Mouse (Mus musculus) kidney, embryonic 16.5 days (tissue): ENCODE measurements around the gene Sst. TPM values are rescaled to one million over a fixed set of nuclear protein-coding genes. Genes with fewer than 3 reads are reported as not detected.

ENCODE experiments used
- ATAC-seq: fragments of 200-750 bp; cut with Nextera tagmentation; 2 replicates; pipeline ENCODE4 v1.8.0; 2017; ENCODE audit warnings: moderate TSS enrichment; ENCODE audit not compliant: low FRiP score, low TSS enrichment
- H3K27ac ChIP-seq: fragments of 300-500 bp; sonication (generic); 2 replicates; pipeline ENCODE4 v1.5.1; 2014; ENCODE audit warnings: low read length
- H3K27me3 ChIP-seq: fragments of 300-500 bp; sonication (generic); 2 replicates; pipeline ENCODE4 v1.6.1; 2014; ENCODE audit warnings: low read length, control low read depth, mixed read lengths; ENCODE audit not compliant: insufficient read depth
- H3K36me3 ChIP-seq: fragments of 300-500 bp; sonication (generic); 2 replicates; pipeline ENCODE4 v1.6.1; 2014; ENCODE audit warnings: low read length, control low read depth, mixed read lengths; ENCODE audit not compliant: insufficient read depth
- H3K4me1 ChIP-seq: fragments of 300-500 bp; sonication (generic); 2 replicates; pipeline ENCODE4 v1.6.1; 2014; ENCODE audit warnings: low read length, control low read depth, mixed read lengths; ENCODE audit not compliant: insufficient read depth
- H3K4me2 ChIP-seq: fragments of 300-500 bp; sonication (generic); replicated peaks from 2 replicates; pipeline ENCODE4 v1.6.1; 2014; ENCODE audit warnings: low read depth, low read length
- H3K4me3 ChIP-seq: fragments of 300-500 bp; sonication (generic); 2 replicates; pipeline ENCODE4 v1.5.1; 2014; ENCODE audit warnings: mild to moderate bottlenecking, low read length
- H3K9ac ChIP-seq: fragments of 300-500 bp; sonication (generic); replicated peaks from 2 replicates; pipeline ENCODE4 v1.6.1; 2014; ENCODE audit warnings: low read length
- H3K9me3 ChIP-seq: fragments of 300-500 bp; sonication (generic); 2 replicates; pipeline ENCODE4 v1.6.1; 2016; ENCODE audit warnings: low read length, control low read depth
- WGBS: fragments of 180-500 bp; shearing (Covaris S2); extraction: QIAGEN DNeasy Blood & Tissue Kit; methylation state at CpG from one replicate; pipeline ENCODE4 v1.1.7; 2014; 5-methylcytosine and 5-hydroxymethylcytosine counted together
- polyA plus RNA-seq: library from polyadenylated mRNA; unstranded; fragments of >200 nt; fragmentation: Nextera tagmentation; extraction: Ambion mirVana; gene quantifications from 2 replicates; pipeline ENCODE4 v1.2.1, GENCODE M21; 2015

Sst gene
- polyA plus RNA-seq, 1 experiment from 2014 or later: 1.1 TPM

DNA sequence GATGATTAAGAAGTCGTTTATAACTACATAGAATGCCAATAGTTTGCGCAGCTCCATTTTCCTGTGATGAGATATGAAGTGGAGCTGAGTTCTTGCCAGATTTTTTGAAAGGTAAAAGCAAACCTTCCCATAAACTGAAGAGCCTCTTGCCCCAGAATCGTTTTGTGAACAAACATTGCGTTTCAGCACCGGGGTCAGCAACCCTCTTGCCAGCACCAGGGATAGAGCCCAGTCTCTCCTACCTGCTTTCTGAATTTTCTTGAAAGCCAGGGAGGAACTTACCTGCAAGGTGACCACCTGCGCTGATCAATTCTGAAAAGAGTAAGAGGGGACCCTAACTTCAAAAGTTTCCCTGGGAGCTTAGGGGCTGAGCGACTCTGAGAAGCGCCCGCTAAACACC, 607 bp downstream of the Sst start:
- H3K9ac ChIP-seq: no peak overlapping the region
- H3K9me3 ChIP-seq: no peaks in the 10 kb centered on the region
- no peak overlapping the region for H3K4me2 ChIP-seq
- peaks cover 22% of the 10 kb centered on the region for H3K27me3 ChIP-seq
- H3K4me1 ChIP-seq: 0 out of 2 replicates have a peak, but pooled peaks cover 4% of the 10 kb centered on the region
- no peak overlapping the region for H3K4me3 ChIP-seq
- no peak overlapping the region for H3K27ac ChIP-seq
- H3K36me3 ChIP-seq: no peaks in the 10 kb centered on the region
- no peak for ATAC-seq
- 8% methylated on average over 9 of the region's 9 CpGs for WGBS

DNA sequence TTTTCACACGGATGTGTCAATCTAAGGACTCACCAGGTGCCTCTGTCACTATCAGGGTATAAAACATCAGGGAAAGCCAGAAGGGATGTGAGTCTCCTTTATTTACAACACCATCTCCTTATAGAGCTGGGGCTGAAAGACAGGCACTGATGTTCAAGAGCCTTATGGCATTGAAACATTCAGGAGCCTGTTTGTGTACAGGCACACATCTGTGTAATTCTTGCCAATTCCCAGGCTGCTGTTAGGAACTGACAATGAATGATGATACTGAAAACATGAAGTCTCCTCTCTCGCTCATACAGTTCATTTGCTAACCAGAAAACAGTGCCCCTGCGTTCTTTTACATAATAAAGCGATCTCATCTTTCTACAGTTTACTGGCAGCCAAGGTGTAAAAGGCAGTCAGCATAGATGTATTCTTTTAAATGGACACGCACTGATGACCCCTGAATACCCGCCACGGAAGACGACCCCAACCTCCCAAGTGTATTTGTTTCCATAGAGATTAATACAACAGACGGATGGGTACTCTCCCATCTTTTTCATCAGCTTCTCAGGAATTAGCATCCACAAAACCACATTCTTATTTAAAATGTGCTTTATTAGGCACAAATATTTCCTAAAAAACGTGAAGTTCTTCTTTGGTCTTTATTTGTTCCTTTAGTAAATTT, 2.7 kb downstream of the Sst start:
- no peak for ATAC-seq

DNA sequence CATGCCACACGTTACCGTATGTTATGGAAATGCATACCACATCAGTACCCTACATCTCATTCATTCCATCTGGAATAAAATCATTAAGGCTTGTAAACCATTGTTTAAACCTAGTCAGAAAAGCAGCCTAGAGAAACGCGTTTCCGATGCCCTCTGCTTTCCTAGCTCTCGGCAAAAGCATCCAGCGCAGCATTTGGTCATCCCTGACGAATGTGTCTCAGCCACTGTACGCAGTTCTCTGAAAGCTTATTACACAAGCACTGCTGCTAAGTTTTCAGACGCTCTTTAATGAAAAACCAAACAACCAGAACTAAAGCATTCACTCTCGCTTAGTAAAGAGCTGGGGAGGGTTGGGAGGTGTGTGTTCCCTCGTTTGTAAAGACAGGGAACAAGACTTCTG, 5.7 kb downstream of the Sst start:
- H3K9ac ChIP-seq: no peak overlapping the region
- no peak overlapping the region for H3K27ac ChIP-seq
- no peaks in the 10 kb centered on the region for H3K4me1 ChIP-seq
- no peaks in the 10 kb centered on the region for H3K9me3 ChIP-seq
- no peak overlapping the region for H3K4me2 ChIP-seq
- no peak overlapping the region for H3K4me3 ChIP-seq
- ATAC-seq: no peak
- no peaks in the 10 kb centered on the region for H3K36me3 ChIP-seq
- WGBS: 72% methylated on average over 12 of the region's 12 CpGs
- 0 out of 2 replicates have a peak, but pooled peaks cover 2% of the 10 kb centered on the region for H3K27me3 ChIP-seq

More for the DNA sequence above, 2.7 kb downstream of the Sst start:
- 66% methylated on average over 10 of the region's 10 CpGs for WGBS
- Histone ChIP-seq H3K36me3 (no peaks in the 10 kb centered on the region), H3K9me3 (no peaks in the 10 kb centered on the region), H3K27me3 (peaks cover 22% of the 10 kb centered on the region), H3K4me3 (no peak overlapping the region), H3K9ac (no peak overlapping the region), H3K27ac (no peak overlapping the region), H3K4me2 (no peak overlapping the region), H3K4me1 (0 out of 2 replicates have a peak, but pooled peaks cover 4% of the 10 kb centered on the region)

GRCm38 (mm10) chr16:23855242-23855641, 35.5 kb downstream of the Sst start:
- ATAC-seq: no peak
- Histone ChIP-seq H3K4me1 (peaks cover 8% of the 10 kb centered on the region), H3K27me3 (no peaks in the 10 kb centered on the region), H3K27ac (no peak overlapping the region), H3K4me3 (no peak overlapping the region), H3K4me2 (no peak overlapping the region), H3K9me3 (no peaks in the 10 kb centered on the region), H3K36me3 (no peaks in the 10 kb centered on the region), H3K9ac (no peak overlapping the region)
- WGBS: 92% methylated on average over 1 of the region's 1 CpGs

- no peak overlapping the region for H3K4me3 ChIP-seq
- peaks cover 8% of the 10 kb centered on the region for H3K4me1 ChIP-seq
- H3K27me3 ChIP-seq: no peaks in the 10 kb centered on the region
- no peaks in the 10 kb centered on the region for H3K36me3 ChIP-seq
- no peaks in the 10 kb centered on the region for H3K9me3 ChIP-seq
- H3K9ac ChIP-seq: no peak overlapping the region
- no peak overlapping the region for H3K4me2 ChIP-seq
- no peak overlapping the region for H3K27ac ChIP-seq
- no peak for ATAC-seq
These were observed 41.0 kb downstream of the Sst start for GRCm38 (mm10) chr16:23849720-23850119.

- no peak overlapping the region for H3K4me3 ChIP-seq
- no peaks in the 10 kb centered on the region for H3K36me3 ChIP-seq
- H3K9me3 ChIP-seq: no peaks in the 10 kb centered on the region
- ATAC-seq: no peak
- no peak overlapping the region for H3K9ac ChIP-seq
- H3K4me2 ChIP-seq: no peak overlapping the region
- H3K27me3 ChIP-seq: no peaks in the 10 kb centered on the region
- no peak overlapping the region for H3K27ac ChIP-seq
- H3K4me1 ChIP-seq: peaks cover 8% of the 10 kb centered on the region
These were observed 41.6 kb downstream of the Sst start for GRCm38 (mm10) chr16:23849176-23849575.

DNA sequence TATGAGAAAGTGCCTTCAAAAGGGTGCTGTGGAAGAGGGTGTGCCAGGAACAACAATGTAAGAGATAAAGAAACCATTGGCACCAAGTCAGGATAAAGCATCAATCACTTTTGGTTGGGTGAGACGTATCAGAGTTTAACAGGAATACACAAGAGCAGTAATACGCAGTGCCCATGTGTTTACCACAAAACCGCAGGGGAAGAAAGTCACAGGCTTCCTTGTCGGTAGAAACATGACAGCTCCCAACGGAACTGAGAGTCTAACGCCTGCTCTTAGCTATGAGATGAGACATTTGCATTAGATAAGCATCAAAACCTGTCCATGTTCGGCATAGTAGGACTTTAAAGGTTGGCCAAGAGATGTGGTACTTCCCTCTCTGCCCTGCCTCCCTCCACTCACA, 46.1 kb downstream of the Sst start:
- H3K36me3 ChIP-seq: no peaks in the 10 kb centered on the region
- H3K9me3 ChIP-seq: no peaks in the 10 kb centered on the region
- WGBS: 85% methylated on average over 7 of the region's 7 CpGs
- H3K27ac ChIP-seq: no peak overlapping the region
- H3K27me3 ChIP-seq: no peaks in the 10 kb centered on the region
- no peak for ATAC-seq
- H3K9ac ChIP-seq: no peak overlapping the region
- peaks cover 6% of the 10 kb centered on the region; the same call in 1 of the 2 replicates for H3K4me1 ChIP-seq
- H3K4me3 ChIP-seq: no peak overlapping the region
- H3K4me2 ChIP-seq: no peak overlapping the region

GRCm38 (mm10) chr16:23842609-23843008, 48.1 kb downstream of the Sst start:
- ATAC-seq: no peak; the same call in 1 of the 2 replicates
- Histone ChIP-seq H3K36me3 (no peaks in the 10 kb centered on the region), H3K4me2 (no peak overlapping the region), H3K27ac (no peak overlapping the region), H3K27me3 (no peaks in the 10 kb centered on the region), H3K9ac (no peak overlapping the region), H3K9me3 (no peaks in the 10 kb centered on the region), H3K4me1 (peaks cover 10% of the 10 kb centered on the region; the same call in 1 of the 2 replicates), H3K4me3 (no peak overlapping the region)
- WGBS: 42% methylated on average over 3 of the region's 3 CpGs

Other genes with a start within 250 kb of the Sst start
- gene Rtp2, start 41.4 kb upstream of the Sst start, polyA plus RNA-seq: not detected in 2 replicates
- not detected in 2 replicates for gene Gm37419, start 97.5 kb upstream of the Sst start, polyA plus RNA-seq
- gene Bcl6, start 97.9 kb upstream of the Sst start, polyA plus RNA-seq: 0.84 and 0.94 TPM in 2 replicates